Mouse (Mus musculus): ENCODE measurements around the gene Tmem25. TPM values are rescaled to one million over a fixed set of nuclear protein-coding genes. Genes with fewer than 3 reads are reported as not detected.
"Not testable (repeated sequence)": the region's sequence is repeated elsewhere in the genome, so short reads cannot be mapped to it uniquely, and the experiment has no call there.

Gene Tmem25
- total and polyA plus RNA-seq, 3 experiments, result 0.25 to 1.5 (median 0.28) TPM

- TF ChIP-seq SMC3 (IDR thresholded peaks at IDR 0.05; ENCODE audit: low read depth, low read length), result no peak
- TF ChIP-seq CTCF (conservative IDR thresholded peaks at IDR 0.05 in 1 of 2, IDR thresholded peaks at IDR 0.05 in 1 of 2; ENCODE audit: low read depth in 2 of 2, low read length in 2 of 2), result peak in 1 of 2 experiments; percentile 14; a peak in 1 of 4 replicates
- H3K4me1 ChIP-seq (ENCODE audit: control insufficient read depth in 1 of 2, insufficient read depth in 2 of 2), result peaks cover 3 to 30% of the 10 kb centered on the region in 2 experiments
- H3K79me2 ChIP-seq (replicated peaks; ENCODE audit: control insufficient read depth, extremely low read depth, insufficient read depth, poor library complexity, severe bottlenecking), result peaks cover 19% of the 10 kb centered on the region
- H3K4me2 ChIP-seq (ENCODE audit: insufficient read depth, low read depth, poor library complexity, severe bottlenecking), result no peak overlapping the region
- dilution Hi-C loops (cut with MboI; ENCODE audit: extremely low pct_ligation_motif_present, extremely low pct_unique_long_range_greater_than_20kb, low sequenced_read_pairs) (no loop called here), in situ Hi-C loops (cut with MboI; ENCODE audit: low pct_ligation_motif_present, low pct_unique_long_range_greater_than_20kb, low sequenced_read_pairs) (no loop called here)
- H3K9ac ChIP-seq (ENCODE audit: insufficient read depth, low read depth), result no peak overlapping the region
- H3K9me3 ChIP-seq (replicated peaks; ENCODE audit: low read length), result no peaks in the 10 kb centered on the region
- H3K27ac ChIP-seq (ENCODE audit: insufficient read depth, low read depth), result 0 out of 2 replicates have a peak overlapping the region, but pooled peaks have one; percentile 36
- DNase-seq (ENCODE audit: extremely low read depth), result no peak
- no peak overlapping the region for H3K4me3 ChIP-seq (replicated peaks in 1 of 3; ENCODE audit: low read depth in 2 of 3, low read length in 2 of 3, poor library complexity in 1 of 3)
- H3K27me3 ChIP-seq (replicated peaks), result no peaks in the 10 kb centered on the region
- peaks cover 4 to 18% of the 10 kb centered on the region in 2 experiments for H3K36me3 ChIP-seq (replicated peaks in 1 of 2; ENCODE audit: control insufficient read depth in 1 of 2, insufficient read depth in 1 of 2, low read length in 1 of 2)
Measured at GRCm38 (mm10) chr9:44771376-44771775, 27.7 kb downstream of the Tmem25 start.

- peaks cover 2 to 12% of the 10 kb centered on the region in 2 experiments for H3K36me3 ChIP-seq (replicated peaks in 1 of 2; ENCODE audit: control insufficient read depth in 1 of 2, insufficient read depth in 1 of 2, low read length in 1 of 2)
- in situ Hi-C loops (cut with MboI; ENCODE audit: low pct_ligation_motif_present, low pct_unique_long_range_greater_than_20kb, low sequenced_read_pairs); DNase-seq (ENCODE audit: extremely low read depth); H3K27ac ChIP-seq (ENCODE audit: insufficient read depth, low read depth); H3K27me3 ChIP-seq (replicated peaks); H3K4me2 ChIP-seq (ENCODE audit: insufficient read depth, low read depth, poor library complexity, severe bottlenecking); H3K9ac ChIP-seq (ENCODE audit: insufficient read depth, low read depth); dilution Hi-C loops (cut with MboI; ENCODE audit: extremely low pct_ligation_motif_present, extremely low pct_unique_long_range_greater_than_20kb, low sequenced_read_pairs); H3K9me3 ChIP-seq (replicated peaks; ENCODE audit: low read length): not testable (repeated sequence)
- peak; percentile 4; the same call in 1 of the 2 replicates for TF ChIP-seq ZNF384 (IDR thresholded peaks at IDR 0.05; ENCODE audit: low read depth, low read length)
- peak; percentile 50; the same call in 1 of the 2 replicates for TF ChIP-seq MYC (IDR thresholded peaks at IDR 0.05; ENCODE audit: low read depth, low read length)
- peak in 1 of 2 experiments; percentile 15; a peak in 1 of 4 replicates for TF ChIP-seq CTCF (conservative IDR thresholded peaks at IDR 0.05 in 1 of 2, IDR thresholded peaks at IDR 0.05 in 1 of 2; ENCODE audit: low read depth in 2 of 2, low read length in 2 of 2)
- TF ChIP-seq TBP (conservative IDR thresholded peaks at IDR 0.05; ENCODE audit: low read depth, low read length), result 0 out of 2 replicates have a peak, but pooled peaks have one; percentile 39
- peaks cover 43% of the 10 kb centered on the region for H3K79me2 ChIP-seq (replicated peaks; ENCODE audit: control insufficient read depth, extremely low read depth, insufficient read depth, poor library complexity, severe bottlenecking)
- peaks cover 2 to 49% of the 10 kb centered on the region in 2 experiments; a peak in 3 of 4 replicates for H3K4me1 ChIP-seq (ENCODE audit: control insufficient read depth in 1 of 2, insufficient read depth in 2 of 2)
- H3K4me3 ChIP-seq (replicated peaks in 1 of 3; ENCODE audit: low read depth in 2 of 3, low read length in 2 of 3, poor library complexity in 1 of 3), result peak overlapping the region in 2 of 3 experiments; percentile 15 to 40
Measured at GRCm38 (mm10) chr9:44768029-44768394, 31.1 kb downstream of the Tmem25 start.

GRCm38 (mm10) chr9:44767101-44768028 is 31.7 kb downstream of the Tmem25 start, which contains the start of the genes Arcn1 and Ift46:
Arcn1 (minus strand) TSS chr9:44767845.
Ift46 (plus strand) TSS chr9:44767908.
- peaks cover 2 to 15% of the 10 kb centered on the region in 2 experiments for H3K36me3 ChIP-seq (replicated peaks in 1 of 2; ENCODE audit: control insufficient read depth in 1 of 2, insufficient read depth in 1 of 2, low read length in 1 of 2)
- in situ Hi-C loops (cut with MboI; ENCODE audit: low pct_ligation_motif_present, low pct_unique_long_range_greater_than_20kb, low sequenced_read_pairs) (no loop called here), dilution Hi-C loops (cut with MboI; ENCODE audit: extremely low pct_ligation_motif_present, extremely low pct_unique_long_range_greater_than_20kb, low sequenced_read_pairs) (no loop called here)
- no peaks in the 10 kb centered on the region for H3K27me3 ChIP-seq (replicated peaks)
- DNase-seq (ENCODE audit: extremely low read depth), result peak; percentile 87
- H3K4me2 ChIP-seq (ENCODE audit: insufficient read depth, low read depth, poor library complexity, severe bottlenecking), result peak within 1 kb of the TSS; percentile 69; the same call in 1 of the 2 replicates
- H3K4me1 ChIP-seq (ENCODE audit: control insufficient read depth in 1 of 2, insufficient read depth in 2 of 2), result peaks cover 2 to 54% of the 10 kb centered on the region in 2 experiments; a peak in 3 of 4 replicates
- peaks cover 49% of the 10 kb centered on the region for H3K79me2 ChIP-seq (replicated peaks; ENCODE audit: control insufficient read depth, extremely low read depth, insufficient read depth, poor library complexity, severe bottlenecking)
- peak within 1 kb of the TSS; percentile 52 for H3K27ac ChIP-seq (ENCODE audit: insufficient read depth, low read depth)
- peak within 1 kb of the TSS; percentile 86 to 99 (median 98) for H3K4me3 ChIP-seq (replicated peaks in 1 of 3; ENCODE audit: low read depth in 2 of 3, low read length in 2 of 3, poor library complexity in 1 of 3)
- no peaks in the 10 kb centered on the region for H3K9me3 ChIP-seq (replicated peaks; ENCODE audit: low read length)
- peak within 1 kb of the TSS; percentile 85 for H3K9ac ChIP-seq (ENCODE audit: insufficient read depth, low read depth)
- TF ChIP-seq BHLHE40 (IDR thresholded peaks at IDR 0.05; ENCODE audit: low read depth, low read length) (no peak), MAZ (IDR thresholded peaks at IDR 0.05; ENCODE audit: low read depth, low read length) (no peak), MYC (IDR thresholded peaks at IDR 0.05; ENCODE audit: low read depth, low read length) (peak; percentile 74; the same call in 1 of the 2 replicates), NELFE (IDR thresholded peaks at IDR 0.05; ENCODE audit: low read depth, low read length) (peak; percentile 78), NRF1 (IDR thresholded peaks at IDR 0.05; ENCODE audit: low read depth, low read length) (peak; percentile 53), ZNF384 (IDR thresholded peaks at IDR 0.05; ENCODE audit: low read depth, low read length) (peak; percentile 63; the same call in 1 of the 2 replicates), MXI1 (IDR thresholded peaks at IDR 0.05; ENCODE audit: low read depth, low read length) (peak; percentile 63; the same call in 1 of the 2 replicates), CHD2 (IDR thresholded peaks at IDR 0.05; ENCODE audit: low read length) (peak; percentile 74), UBTF (IDR thresholded peaks at IDR 0.05; ENCODE audit: low read depth, low read length) (peak; percentile 89; the same call in 1 of the 2 replicates), CTCF (conservative IDR thresholded peaks at IDR 0.05 in 1 of 2, IDR thresholded peaks at IDR 0.05 in 1 of 2; ENCODE audit: low read depth in 2 of 2, low read length in 2 of 2) (no peak), SIN3A (IDR thresholded peaks at IDR 0.05; ENCODE audit: low read length) (peak; percentile 62), TBP (conservative IDR thresholded peaks at IDR 0.05; ENCODE audit: low read depth, low read length) (0 out of 2 replicates have a peak, but pooled peaks have one; percentile 60), TCF12 (IDR thresholded peaks at IDR 0.05; ENCODE audit: low read depth, low read length) (peak; percentile 54; the same call in 1 of the 2 replicates), SMC3 (IDR thresholded peaks at IDR 0.05; ENCODE audit: low read depth, low read length) (no peak), HCFC1 (IDR thresholded peaks at IDR 0.05; ENCODE audit: low read depth, low read length) (peak; percentile 79), E2F4 (IDR thresholded peaks at IDR 0.05; ENCODE audit: insufficient replicate concordance, low read depth, low read length) (no peak), MAX (IDR thresholded peaks at IDR 0.05; ENCODE audit: low read length) (peak; percentile 48; the same call in 1 of the 2 replicates), CHD1 (IDR thresholded peaks at IDR 0.05; ENCODE audit: low read depth, low read length) (peak; percentile 71; the same call in 1 of the 2 replicates), GABPA (IDR thresholded peaks at IDR 0.05; ENCODE audit: insufficient replicate concordance, low read depth, low read length) (no peak), KAT2A (IDR thresholded peaks at IDR 0.05; ENCODE audit: insufficient replicate concordance, low read length) (peak; percentile 62; the same call in 1 of the 2 replicates)

All from CH12.LX (cell line).